Mouse (Mus musculus) lung, postnatal 10 days (tissue): ENCODE measurements around the gene Ost4.

Experiments used
- DNase-seq: peaks from one replicate; pipeline ENCODE4 v3.0.0; 2021

The Ost4 gene

GRCm38 (mm10) chr5:30907413-30908059 lies at the start of gene Ost4:
Gene Ost4 (minus strand): TSS chr5:30907788.
- DNase-seq, result peak; percentile 98

GRCm38 (mm10) chr5:30955751-30956150 lies 48.2 kb upstream of the Ost4 start:
- no peak for DNase-seq

GRCm38 (mm10) chr5:30954556-30954955 lies 47.0 kb upstream of the Ost4 start:
- no peak for DNase-seq

- DNase-seq, result no peak
These were observed 46.5 kb upstream of the Ost4 start for GRCm38 (mm10) chr5:30954065-30954464.

- DNase-seq, result no peak
These were observed 45.0 kb upstream of the Ost4 start for GRCm38 (mm10) chr5:30952551-30952950.

- DNase-seq, result no peak
These were observed 44.1 kb upstream of the Ost4 start for GRCm38 (mm10) chr5:30951706-30952105.

- no peak for DNase-seq
These were observed 43.3 kb upstream of the Ost4 start for GRCm38 (mm10) chr5:30950922-30951321.

- no peak for DNase-seq
These were observed 42.9 kb upstream of the Ost4 start for GRCm38 (mm10) chr5:30950451-30950850.

- peak; percentile 95 for DNase-seq
These were observed 42.2 kb upstream of the Ost4 start for GRCm38 (mm10) chr5:30949654-30950326.

- DNase-seq, result no peak
These were observed 41.0 kb upstream of the Ost4 start for GRCm38 (mm10) chr5:30948620-30949019.

- DNase-seq, result peak; percentile 72
These were observed 37.6 kb upstream of the Ost4 start, which contains the start of gene Cgref1 for GRCm38 (mm10) chr5:30944956-30945781. Gene Cgref1 (minus strand): TSS chr5:30945591.

- no peak for DNase-seq
These were observed 36.8 kb upstream of the Ost4 start for GRCm38 (mm10) chr5:30944344-30944743.

GRCm38 (mm10) chr5:30943004-30943403 lies 35.4 kb upstream of the Ost4 start:
- no peak for DNase-seq

GRCm38 (mm10) chr5:30934725-30935461 lies 27.3 kb upstream of the Ost4 start:
- DNase-seq, result no peak

GRCm38 (mm10) chr5:30933705-30934104 lies 26.1 kb upstream of the Ost4 start:
- DNase-seq, result no peak

GRCm38 (mm10) chr5:30931378-30931777 lies 23.8 kb upstream of the Ost4 start:
- no peak for DNase-seq

- no peak for DNase-seq
These were observed 23.3 kb upstream of the Ost4 start for GRCm38 (mm10) chr5:30930846-30931245.

GRCm38 (mm10) chr5:30930121-30930520 lies 22.5 kb upstream of the Ost4 start:
- peak; percentile 88 for DNase-seq

GRCm38 (mm10) chr5:30927945-30928529 lies 20.4 kb upstream of the Ost4 start:
- DNase-seq, result peak; percentile 58

- no peak for DNase-seq
These were observed 18.5 kb upstream of the Ost4 start for GRCm38 (mm10) chr5:30926073-30926472.

GRCm38 (mm10) chr5:30925217-30925616 lies 17.6 kb upstream of the Ost4 start:
- DNase-seq, result no peak

- no peak for DNase-seq
These were observed 17.0 kb upstream of the Ost4 start for GRCm38 (mm10) chr5:30924614-30925013.

GRCm38 (mm10) chr5:30923119-30923518 lies 15.5 kb upstream of the Ost4 start:
- no peak for DNase-seq
